Mouse (Mus musculus): ENCODE measurements around the gene Ccr3. TPM values are rescaled to one million over a fixed set of nuclear protein-coding genes. Genes with fewer than 3 reads are reported as not detected.
"Not testable (repeated sequence)": the region's sequence is repeated elsewhere in the genome, so short reads cannot be mapped to it uniquely, and the experiment has no call there.

The Ccr3 gene
- polyA plus RNA-seq, 1 experiment, result not detected

GRCm38 (mm10) chr9:124068098-124069058 lies 46.6 kb downstream of the Ccr3 start:
- Histone ChIP-seq H3K4me1 (ENCODE audit: control insufficient read depth) (peaks cover 6% of the 10 kb centered on the region), H3K27me3 (ENCODE audit: control insufficient read depth) (no peaks in the 10 kb centered on the region), H3K36me3 (ENCODE audit: control insufficient read depth) (no peaks in the 10 kb centered on the region), H3K9me3 (ENCODE audit: control insufficient read depth, low read length) (no peaks in the 10 kb centered on the region), H3K4me3 (replicated peaks) (no peak overlapping the region)
- no peak for TF ChIP-seq GATA1 (IDR thresholded peaks at IDR 0.05; ENCODE audit: low read length)
- no peak for TF ChIP-seq TAL1 (IDR thresholded peaks at IDR 0.05; ENCODE audit: low read length)

- no peak for TF ChIP-seq TAL1 (IDR thresholded peaks at IDR 0.05; ENCODE audit: low read length)
- no peak for TF ChIP-seq GATA1 (IDR thresholded peaks at IDR 0.05; ENCODE audit: low read length)
- no peaks in the 10 kb centered on the region for H3K27me3 ChIP-seq (ENCODE audit: control insufficient read depth)
- no peaks in the 10 kb centered on the region for H3K9me3 ChIP-seq (ENCODE audit: control insufficient read depth, low read length)
- no peak overlapping the region for H3K4me3 ChIP-seq (replicated peaks)
- no peaks in the 10 kb centered on the region for H3K36me3 ChIP-seq (ENCODE audit: control insufficient read depth)
- peaks cover 2% of the 10 kb centered on the region for H3K4me1 ChIP-seq (ENCODE audit: control insufficient read depth)
Observed at GRCm38 (mm10) chr9:124071506-124071905, 49.7 kb downstream of the Ccr3 start.

DNA sequence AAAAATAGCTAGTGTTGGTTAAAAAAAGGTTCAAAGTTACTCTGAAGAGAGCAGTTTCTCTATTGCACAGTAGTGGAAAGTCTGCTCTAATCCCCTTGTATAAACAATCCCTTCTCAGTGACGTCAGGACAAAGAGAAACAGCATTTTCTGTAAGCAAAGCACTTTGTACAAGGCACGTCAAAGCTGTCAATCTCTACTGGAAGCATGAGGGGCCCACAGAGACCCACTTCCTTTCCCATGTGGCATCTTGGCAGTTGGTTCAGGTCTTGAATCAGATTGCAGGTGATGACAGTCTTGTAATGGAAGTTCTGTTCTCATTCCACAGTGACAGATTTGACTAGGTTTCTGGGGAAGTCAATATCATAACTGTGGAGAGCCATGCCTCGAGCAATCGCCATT lies 58.0 kb downstream of the Ccr3 start:
- Histone ChIP-seq H3K9me3 (ENCODE audit: control insufficient read depth, low read length) (no peaks in the 10 kb centered on the region), H3K4me3 (replicated peaks) (no peak overlapping the region), H3K36me3 (ENCODE audit: control insufficient read depth) (no peaks in the 10 kb centered on the region), H3K27me3 (ENCODE audit: control insufficient read depth) (no peaks in the 10 kb centered on the region), H3K4me1 (ENCODE audit: control insufficient read depth) (no peaks in the 10 kb centered on the region; the same call in 1 of the 2 replicates)
- TF ChIP-seq GATA1 (IDR thresholded peaks at IDR 0.05; ENCODE audit: low read length), result no peak
- no peak for TF ChIP-seq TAL1 (IDR thresholded peaks at IDR 0.05; ENCODE audit: low read length)

DNA sequence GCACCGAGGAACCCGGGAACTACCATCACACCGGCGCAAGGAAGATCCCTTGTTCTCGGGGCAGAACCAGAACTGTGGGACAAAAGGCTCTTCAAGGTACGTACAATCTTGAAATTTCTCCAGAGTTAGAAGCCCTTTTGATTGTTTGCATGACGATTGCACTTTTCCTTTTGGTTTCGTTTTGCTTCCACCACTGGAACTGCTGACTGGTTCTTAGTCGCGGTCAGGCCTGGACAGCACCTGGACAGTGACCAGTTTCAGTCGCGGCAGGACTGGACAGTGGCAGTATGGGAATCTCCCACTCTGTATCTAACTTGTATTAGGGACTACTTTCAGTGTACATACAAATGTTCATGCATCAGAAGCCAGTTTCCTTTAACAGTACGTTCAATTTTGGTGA lies 58.7 kb downstream of the Ccr3 start:
- H3K4me1 ChIP-seq (ENCODE audit: control insufficient read depth); H3K36me3 ChIP-seq (ENCODE audit: control insufficient read depth); H3K9me3 ChIP-seq (ENCODE audit: control insufficient read depth, low read length); H3K27me3 ChIP-seq (ENCODE audit: control insufficient read depth); H3K4me3 ChIP-seq (replicated peaks): not testable (repeated sequence)

Other genes starting within 250 kb of the Ccr3 start
- gene Cxcr6, start 215.5 kb upstream of the Ccr3 start, polyA plus RNA-seq (2012), result 0.03 TPM in 1 of 2 replicates, not detected in the other
- 0.07 and 0.08 TPM in 2 replicates for gene Fyco1, start 170.1 kb upstream of the Ccr3 start, polyA plus RNA-seq (2012)
- not detected in 2 replicates for gene Xcr1, start 159.9 kb upstream of the Ccr3 start, polyA plus RNA-seq (2012)
- gene Ccr1, start 53.3 kb upstream of the Ccr3 start, polyA plus RNA-seq (2012), result not detected in 2 replicates
- gene Ccr1l1, start 43.6 kb upstream of the Ccr3 start, polyA plus RNA-seq (2012), result not detected in 2 replicates
- gene Ccr2, start 80.0 kb downstream of the Ccr3 start, polyA plus RNA-seq (2012), result not detected in 2 replicates
- gene Ccr5, start 99.6 kb downstream of the Ccr3 start, polyA plus RNA-seq (2012), result under 0.01 TPM in 1 of 2 replicates, not detected in the other

Data from erythroblast, embryonic 14.5 days (primary cell).